Mouse (Mus musculus) forebrain, embryonic 16.5 days (tissue): ENCODE results near the gene Bank1. TPM values are rescaled to one million over a fixed set of nuclear protein-coding genes. Genes with fewer than 3 reads are reported as not detected.

Source experiments
- ATAC-seq: fragments of 200-750 bp; cut with Nextera tagmentation; 2 replicates; pipeline ENCODE4 v1.8.0; 2017; ENCODE audit warnings: mild to moderate bottlenecking, moderate library complexity
- H3K27ac ChIP-seq: fragments of 300-500 bp; sonication (generic); 2 replicates; pipeline ENCODE4 v1.5.1; 2014; ENCODE audit warnings: low read length, control low read depth
- H3K27me3 ChIP-seq: fragments of 300-500 bp; sonication (generic); replicated peaks from 2 replicates; pipeline ENCODE4 v1.6.1; 2014; ENCODE audit warnings: low read length; ENCODE audit not compliant: control insufficient read depth, insufficient read depth
- H3K36me3 ChIP-seq: fragments of 300-500 bp; sonication (generic); 2 replicates; pipeline ENCODE4 v1.6.1; 2014; ENCODE audit not compliant: control insufficient read depth, insufficient read depth
- H3K4me1 ChIP-seq: fragments of 300-500 bp; sonication (generic); replicated peaks from 2 replicates; pipeline ENCODE4 v1.6.1; 2014; ENCODE audit warnings: low read length; ENCODE audit not compliant: control insufficient read depth, insufficient read depth
- H3K4me2 ChIP-seq: fragments of 300-500 bp; sonication (generic); 2 replicates; pipeline ENCODE4 v1.6.1; 2014; ENCODE audit warnings: mild to moderate bottlenecking, low read length, control low read depth
- H3K4me3 ChIP-seq: fragments of 300-500 bp; sonication (generic); replicated peaks from 2 replicates; pipeline ENCODE4 v1.5.1; 2014; ENCODE audit warnings: mild to moderate bottlenecking, low read length, control low read depth
- H3K9ac ChIP-seq: fragments of 300-500 bp; sonication (generic); replicated peaks from 2 replicates; pipeline ENCODE4 v1.6.1; 2014; ENCODE audit warnings: low read depth, low read length, control low read depth
- H3K9me3 ChIP-seq: fragments of 300-500 bp; sonication (generic); 2 replicates; pipeline ENCODE4 v1.6.1; 2016; ENCODE audit warnings: low read length; ENCODE audit not compliant: control insufficient read depth
- WGBS: fragments of 180-500 bp; shearing (Covaris S2); extraction: QIAGEN DNeasy Blood & Tissue Kit; methylation state at CpG from one replicate; pipeline ENCODE4 v1.1.7; 2014; 5-methylcytosine and 5-hydroxymethylcytosine counted together
- polyA plus RNA-seq: library from polyadenylated mRNA; unstranded; fragments of >200 nt; fragmentation: Nextera tagmentation; extraction: Ambion mirVana; gene quantifications from 2 replicates; pipeline ENCODE4 v1.2.1, GENCODE M21; 2015

The Bank1 gene
- polyA plus RNA-seq, 1 experiment from 2014 or later = 0.46 TPM

- Histone ChIP-seq H3K9ac (no peak overlapping the region), H3K36me3 (no peaks in the 10 kb centered on the region), H3K27ac (no peak overlapping the region), H3K4me2 (no peak overlapping the region), H3K4me3 (no peak overlapping the region), H3K27me3 (no peaks in the 10 kb centered on the region), H3K4me1 (no peaks in the 10 kb centered on the region), H3K9me3 (no peaks in the 10 kb centered on the region)
- ATAC-seq = no peak
- 95% methylated on average over 6 of the region's 6 CpGs for WGBS
These were observed 275.7 kb downstream of the Bank1 start for GRCm38 (mm10) chr3:136050215-136050614.

GRCm38 (mm10) chr3:136048026-136048425, 277.8 kb downstream of the Bank1 start:
- no peak overlapping the region for H3K4me2 ChIP-seq
- no peaks in the 10 kb centered on the region for H3K36me3 ChIP-seq
- 95% methylated on average over 4 of the region's 4 CpGs for WGBS
- no peak overlapping the region for H3K27ac ChIP-seq
- H3K4me1 ChIP-seq = no peaks in the 10 kb centered on the region
- H3K9ac ChIP-seq = no peak overlapping the region
- no peaks in the 10 kb centered on the region for H3K27me3 ChIP-seq
- ATAC-seq = no peak
- no peak overlapping the region for H3K4me3 ChIP-seq
- no peaks in the 10 kb centered on the region for H3K9me3 ChIP-seq

GRCm38 (mm10) chr3:136045381-136045780, 280.5 kb downstream of the Bank1 start:
- WGBS = 98% methylated on average over 2 of the region's 2 CpGs

GRCm38 (mm10) chr3:136040041-136040440, 285.8 kb downstream of the Bank1 start:
- ATAC-seq = no peak
- H3K36me3 ChIP-seq = no peaks in the 10 kb centered on the region
- H3K4me3 ChIP-seq = no peak overlapping the region
- no peak overlapping the region for H3K9ac ChIP-seq
- H3K4me2 ChIP-seq = no peak overlapping the region
- H3K27ac ChIP-seq = no peak overlapping the region
- no peaks in the 10 kb centered on the region for H3K27me3 ChIP-seq
- no peaks in the 10 kb centered on the region for H3K4me1 ChIP-seq
- 89% methylated on average over 2 of the region's 2 CpGs for WGBS
- no peaks in the 10 kb centered on the region for H3K9me3 ChIP-seq

More at GRCm38 (mm10) chr3:136045381-136045780, 280.5 kb downstream of the Bank1 start:
- Histone ChIP-seq H3K27me3 (no peaks in the 10 kb centered on the region), H3K4me1 (no peaks in the 10 kb centered on the region), H3K9me3 (no peaks in the 10 kb centered on the region), H3K27ac (no peak overlapping the region), H3K4me2 (no peak overlapping the region), H3K36me3 (no peaks in the 10 kb centered on the region), H3K4me3 (no peak overlapping the region), H3K9ac (no peak overlapping the region)
- no peak for ATAC-seq

- 94% methylated on average over 6 of the region's 6 CpGs for WGBS
- ATAC-seq = no peak
- Histone ChIP-seq H3K27ac (no peak overlapping the region), H3K36me3 (no peaks in the 10 kb centered on the region), H3K9ac (no peak overlapping the region), H3K4me2 (no peak overlapping the region), H3K9me3 (no peaks in the 10 kb centered on the region), H3K4me1 (no peaks in the 10 kb centered on the region), H3K27me3 (no peaks in the 10 kb centered on the region), H3K4me3 (no peak overlapping the region)
These were observed 286.4 kb downstream of the Bank1 start for GRCm38 (mm10) chr3:136039446-136039845.

- ATAC-seq = no peak
- no peak overlapping the region for H3K9ac ChIP-seq
- H3K4me2 ChIP-seq = no peak overlapping the region
- H3K4me1 ChIP-seq = no peaks in the 10 kb centered on the region
- H3K27me3 ChIP-seq = no peaks in the 10 kb centered on the region
- H3K36me3 ChIP-seq = no peaks in the 10 kb centered on the region
- WGBS = 50% methylated on average over 3 of the region's 3 CpGs
- no peak overlapping the region for H3K4me3 ChIP-seq
- H3K9me3 ChIP-seq = no peaks in the 10 kb centered on the region
- H3K27ac ChIP-seq = no peak overlapping the region
These were observed 288.6 kb downstream of the Bank1 start for GRCm38 (mm10) chr3:136037254-136037653.

GRCm38 (mm10) chr3:136035784-136036183, 290.1 kb downstream of the Bank1 start:
- H3K36me3 ChIP-seq = no peaks in the 10 kb centered on the region

GRCm38 (mm10) chr3:136024876-136025275, 301.0 kb downstream of the Bank1 start:
- ATAC-seq = no peak
- H3K27ac ChIP-seq = no peak overlapping the region
- H3K27me3 ChIP-seq = no peaks in the 10 kb centered on the region
- H3K4me1 ChIP-seq = no peaks in the 10 kb centered on the region
- H3K4me3 ChIP-seq = no peak overlapping the region
- WGBS = 92% methylated on average over 2 of the region's 2 CpGs
- H3K4me2 ChIP-seq = no peak overlapping the region
- H3K9me3 ChIP-seq = no peaks in the 10 kb centered on the region
- no peak overlapping the region for H3K9ac ChIP-seq
- H3K36me3 ChIP-seq = no peaks in the 10 kb centered on the region

More at GRCm38 (mm10) chr3:136035784-136036183, 290.1 kb downstream of the Bank1 start:
- 75% methylated on average over 1 of the region's 1 CpGs for WGBS
- Histone ChIP-seq H3K27ac (no peak overlapping the region), H3K4me2 (no peak overlapping the region), H3K27me3 (no peaks in the 10 kb centered on the region), H3K9ac (no peak overlapping the region), H3K4me3 (no peak overlapping the region), H3K9me3 (no peaks in the 10 kb centered on the region), H3K4me1 (no peaks in the 10 kb centered on the region)
- no peak for ATAC-seq

GRCm38 (mm10) chr3:136017517-136017916, 308.3 kb downstream of the Bank1 start:
- H3K9ac ChIP-seq = no peak overlapping the region
- H3K27me3 ChIP-seq = no peaks in the 10 kb centered on the region
- 89% methylated on average over 2 of the region's 2 CpGs for WGBS
- no peak overlapping the region for H3K27ac ChIP-seq
- no peak overlapping the region for H3K4me2 ChIP-seq
- no peaks in the 10 kb centered on the region for H3K9me3 ChIP-seq
- no peak overlapping the region for H3K4me3 ChIP-seq
- H3K36me3 ChIP-seq = no peaks in the 10 kb centered on the region
- no peaks in the 10 kb centered on the region for H3K4me1 ChIP-seq
- ATAC-seq = no peak

GRCm38 (mm10) chr3:136010616-136011015, 315.2 kb downstream of the Bank1 start:
- no peaks in the 10 kb centered on the region for H3K9me3 ChIP-seq
- ATAC-seq = no peak
- H3K9ac ChIP-seq = no peak overlapping the region
- H3K4me3 ChIP-seq = no peak overlapping the region
- H3K36me3 ChIP-seq = no peaks in the 10 kb centered on the region
- H3K27me3 ChIP-seq = no peaks in the 10 kb centered on the region
- H3K27ac ChIP-seq = no peak overlapping the region
- peaks cover 15% of the 10 kb centered on the region for H3K4me1 ChIP-seq
- 52% methylated on average over 4 of the region's 4 CpGs for WGBS
- no peak overlapping the region for H3K4me2 ChIP-seq
